Mouse (Mus musculus): ENCODE data around the gene Sdc3. TPM values are rescaled to one million over a fixed set of nuclear protein-coding genes. Genes with fewer than 3 reads are reported as not detected.

Gene Sdc3
- total RNA-seq (2021): 10 to 100 TPM; 27.5 to 38.6 TPM
- long read RNA-seq, experiment 1, full-length matches to known transcripts: 27 of 52 reads
- long read RNA-seq, experiment 1, partial matches to known transcripts: 5 of 52 reads
- long read RNA-seq, experiment 1, other reads (novel, unspliced or antisense): 20 of 52 reads
- long read RNA-seq, experiment 2, full-length matches to known transcripts: 21 of 29 reads
- long read RNA-seq, experiment 2, partial matches to known transcripts: 2 of 29 reads
- long read RNA-seq, experiment 2, other reads (novel, unspliced or antisense): 6 of 29 reads

DNA sequence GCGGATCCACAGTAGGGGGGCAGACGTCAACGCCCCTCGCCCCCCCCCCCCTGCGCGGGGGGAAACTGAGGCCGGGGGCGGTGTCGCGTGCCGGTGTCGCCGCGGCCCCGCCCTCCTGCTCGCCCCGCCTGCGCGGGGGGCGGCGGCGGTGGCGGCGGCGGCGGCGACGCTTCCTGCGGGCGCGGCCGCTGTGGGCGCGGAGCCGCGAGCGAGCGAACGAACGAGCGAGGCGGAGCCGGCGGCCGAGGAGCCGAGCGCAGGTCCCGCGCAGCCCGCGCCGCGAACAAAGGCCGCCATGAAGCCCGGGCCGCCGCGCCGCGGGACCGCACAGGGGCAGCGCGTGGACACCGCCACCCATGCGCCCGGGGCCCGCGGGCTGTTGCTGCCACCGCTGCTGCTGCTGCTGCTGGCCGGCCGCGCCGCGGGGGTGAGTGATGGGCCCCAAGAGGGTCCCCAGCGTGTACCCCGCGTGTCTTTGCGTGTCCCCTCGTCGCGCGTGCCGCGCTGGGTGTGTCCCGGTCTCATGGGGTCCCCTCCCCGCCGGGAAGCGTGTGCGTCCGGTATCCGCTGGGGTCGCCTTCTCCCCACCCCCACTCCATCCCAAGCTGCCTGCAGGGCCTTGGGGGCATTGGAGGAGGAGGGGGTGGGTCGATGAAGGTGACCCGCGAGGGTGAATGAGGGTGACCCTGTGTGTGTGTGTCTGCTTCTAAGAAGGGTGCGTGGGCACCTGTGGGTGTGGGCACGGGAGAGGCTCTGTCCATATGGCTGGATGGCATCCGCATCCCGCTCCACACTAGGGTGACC, at the start of gene Sdc3:
Sdc3 (plus strand) TSS at position 162 of the 804 bp plus-strand sequence.
- peak; percentile 53 for DNase-seq

DNA sequence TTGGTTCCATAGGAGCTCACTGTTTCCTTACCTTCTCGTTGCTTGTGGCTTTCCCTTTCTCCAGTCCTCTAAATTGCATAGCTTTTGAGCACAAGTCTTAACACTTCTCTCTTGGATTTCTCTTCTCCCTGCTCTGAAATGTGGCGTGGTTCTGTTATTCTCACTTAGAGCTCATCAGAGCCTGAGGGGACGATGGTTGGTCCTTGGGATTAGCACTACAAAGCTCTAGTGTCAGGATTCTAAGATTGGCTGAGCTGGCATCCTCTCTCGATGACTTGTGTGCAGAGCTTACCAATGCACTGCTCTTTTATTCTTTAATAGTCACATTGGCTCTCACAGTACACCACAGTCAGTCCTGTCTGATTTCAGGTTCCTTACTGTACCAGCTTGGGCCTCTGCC, 48.3 kb upstream of the Sdc3 start:
- DNase-seq: no peak

DNA sequence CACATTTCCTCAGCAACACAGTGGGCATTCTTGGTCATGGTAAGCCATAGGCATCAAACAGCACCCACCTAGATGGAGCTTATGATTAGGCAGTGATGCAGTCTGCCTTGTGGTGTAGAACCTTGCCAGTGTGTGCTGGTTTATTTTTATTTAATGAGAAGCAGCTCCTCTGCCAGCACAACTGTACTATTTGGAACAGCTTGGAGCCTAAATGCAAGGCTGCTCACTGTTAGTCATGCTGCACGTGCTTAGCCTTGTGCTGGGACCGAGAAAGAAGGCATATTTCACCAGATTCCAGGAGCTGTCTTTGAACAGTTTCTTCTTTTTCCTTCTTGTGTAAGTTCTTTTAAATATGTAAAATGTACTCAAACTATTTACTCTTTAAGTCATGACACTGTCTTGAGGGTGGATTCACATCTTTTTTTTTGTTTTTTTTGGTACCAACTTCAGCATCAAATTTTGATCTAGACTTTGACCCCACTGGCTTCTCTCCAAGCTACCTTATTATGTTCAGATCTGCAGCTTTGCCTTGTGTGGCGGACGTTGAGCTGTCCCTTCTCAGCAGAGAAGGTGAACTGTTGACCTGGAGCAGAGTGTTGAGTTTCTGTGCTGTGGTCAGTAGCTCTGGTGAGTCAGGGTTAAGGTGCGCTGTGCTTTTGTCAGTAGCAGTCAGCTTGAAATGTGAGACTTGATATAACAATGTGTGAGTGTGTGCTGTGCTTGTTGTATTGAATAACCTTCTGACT, 46.6 kb upstream of the Sdc3 start:
- DNase-seq: no peak

DNA sequence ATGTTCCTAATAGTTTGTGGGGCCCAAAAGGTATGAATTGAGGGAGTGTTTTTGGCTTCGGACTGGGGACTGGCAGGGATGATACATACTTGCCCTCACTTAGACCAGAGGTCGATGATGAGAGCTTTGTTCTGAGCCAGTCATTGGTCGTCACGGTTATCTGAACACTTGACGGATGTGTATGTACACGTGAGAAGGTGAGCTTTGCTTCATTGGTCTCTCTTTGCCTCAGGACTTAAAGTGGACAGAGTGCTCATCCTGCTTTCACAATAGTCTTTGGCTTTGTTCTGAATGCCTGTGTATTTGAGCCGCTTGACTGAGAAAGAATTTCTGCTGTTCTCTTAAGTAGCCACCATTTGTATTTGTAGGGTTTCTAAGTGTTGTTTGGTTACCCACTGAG, 42.8 kb upstream of the Sdc3 start:
- DNase-seq: no peak

DNA sequence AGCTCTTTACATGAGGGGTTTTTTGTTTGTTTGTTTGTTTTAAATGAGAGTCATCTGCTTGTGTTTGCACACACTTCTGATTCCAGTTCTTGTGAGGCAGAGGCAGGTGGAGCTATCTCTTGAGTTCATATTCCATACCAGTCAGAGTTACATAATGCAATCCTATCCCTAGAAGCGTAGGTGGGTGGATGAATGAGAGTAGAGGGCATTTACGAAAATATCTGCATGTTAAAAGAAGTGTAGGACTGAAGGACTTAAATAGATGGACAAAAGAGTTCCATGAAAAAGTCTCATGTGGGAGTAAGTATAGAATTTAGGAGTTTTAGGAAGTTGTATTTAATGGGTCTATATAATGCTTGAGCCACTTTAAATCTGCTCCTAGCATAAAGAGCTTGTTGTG, 40.4 kb upstream of the Sdc3 start:
- DNase-seq: no peak

DNA sequence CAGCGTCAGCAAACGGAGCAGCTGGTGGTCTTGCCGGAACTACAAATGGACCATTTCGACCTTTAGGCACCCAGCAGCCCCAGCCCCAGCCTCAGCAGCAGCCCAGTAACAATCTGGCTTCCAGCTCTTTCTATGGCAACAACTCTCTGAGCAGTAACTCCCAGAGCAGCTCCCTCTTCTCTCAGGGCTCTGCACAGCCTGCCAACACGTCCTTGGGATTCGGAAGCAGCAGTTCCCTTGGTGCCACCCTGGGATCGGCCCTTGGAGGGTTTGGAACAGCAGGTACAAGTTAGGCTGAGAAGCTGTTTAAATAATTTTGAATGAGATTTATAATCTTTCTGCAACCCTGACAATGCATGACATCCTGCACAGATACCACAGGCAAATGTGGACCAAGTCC, 39.7 kb upstream of the Sdc3 start:
- DNase-seq: no peak

DNA sequence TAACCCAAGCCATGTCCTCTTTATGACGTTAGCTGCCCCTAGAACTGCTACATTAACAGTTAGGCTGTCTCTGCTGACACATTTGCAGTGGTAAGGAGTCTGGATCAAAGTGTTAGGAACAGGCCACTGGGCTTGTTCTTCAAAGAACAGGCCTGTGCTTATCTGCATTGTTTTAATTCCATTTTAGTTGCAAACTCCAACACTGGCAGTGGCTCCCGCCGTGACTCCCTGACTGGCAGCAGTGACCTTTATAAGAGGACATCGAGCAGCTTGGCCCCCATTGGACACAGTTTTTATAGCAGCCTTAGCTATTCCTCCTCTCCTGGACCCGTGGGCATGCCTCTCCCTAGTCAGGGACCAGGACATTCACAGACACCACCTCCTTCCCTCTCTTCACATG, 38.6 kb upstream of the Sdc3 start:
- DNase-seq: no peak

DNA sequence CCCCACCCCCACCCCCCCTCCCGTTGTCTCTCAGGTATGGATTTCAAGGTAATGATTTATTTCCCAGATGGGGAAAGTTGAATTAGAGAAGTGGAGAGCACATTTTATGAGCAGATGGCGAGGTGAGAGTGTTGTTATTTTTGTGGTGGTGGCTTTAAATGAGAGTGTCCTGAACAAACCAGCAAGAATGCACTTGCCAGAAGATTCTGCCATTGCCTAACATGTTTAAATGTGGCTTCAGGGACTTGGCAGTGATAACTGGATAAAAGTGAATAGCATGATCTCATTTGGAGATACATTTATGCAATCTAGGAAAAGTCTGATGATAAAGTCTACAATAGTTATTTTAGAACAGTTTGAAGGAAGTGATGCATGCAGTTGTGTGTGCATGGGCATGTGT, 37.6 kb upstream of the Sdc3 start:
- DNase-seq: no peak

DNA sequence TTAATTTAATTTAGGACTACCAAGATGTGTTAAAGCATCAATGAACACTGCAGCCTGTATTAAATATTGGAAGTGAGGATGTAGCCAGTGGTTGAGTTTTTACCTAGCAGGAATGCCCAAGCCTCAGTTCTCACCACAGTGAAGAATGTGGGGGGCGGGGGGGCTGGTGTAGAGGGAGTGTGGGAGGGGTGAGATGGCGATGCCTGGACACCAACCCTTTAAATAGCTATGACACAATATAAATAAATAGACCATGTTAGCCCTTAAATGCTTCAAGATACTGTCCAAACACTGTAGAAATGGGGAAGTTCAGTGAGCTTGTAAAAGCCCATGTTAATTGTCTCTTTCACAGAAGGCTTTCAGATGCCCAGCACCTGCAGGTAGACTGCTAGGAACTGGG, 32.5 kb upstream of the Sdc3 start:
- no peak for DNase-seq

DNA sequence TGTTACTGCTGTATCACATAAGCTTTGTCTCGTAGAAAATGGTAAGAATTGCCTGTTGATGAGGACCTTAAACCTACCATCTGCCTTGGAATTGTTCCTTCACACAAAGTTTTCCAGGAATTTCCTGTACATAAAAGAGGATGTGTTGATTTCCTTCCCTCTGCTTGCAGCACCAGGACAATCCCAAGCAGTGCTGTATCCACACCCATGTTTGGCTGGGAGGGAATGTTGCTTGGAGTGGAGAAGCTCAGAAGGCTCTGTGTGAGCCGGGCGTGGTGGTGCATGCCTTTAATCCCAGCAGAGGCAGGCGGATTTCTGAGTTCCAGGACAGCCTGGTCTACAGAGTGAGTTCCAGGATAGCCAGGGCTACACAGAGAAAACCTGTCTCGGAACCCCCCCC, 30.5 kb upstream of the Sdc3 start:
- DNase-seq: no peak

DNA sequence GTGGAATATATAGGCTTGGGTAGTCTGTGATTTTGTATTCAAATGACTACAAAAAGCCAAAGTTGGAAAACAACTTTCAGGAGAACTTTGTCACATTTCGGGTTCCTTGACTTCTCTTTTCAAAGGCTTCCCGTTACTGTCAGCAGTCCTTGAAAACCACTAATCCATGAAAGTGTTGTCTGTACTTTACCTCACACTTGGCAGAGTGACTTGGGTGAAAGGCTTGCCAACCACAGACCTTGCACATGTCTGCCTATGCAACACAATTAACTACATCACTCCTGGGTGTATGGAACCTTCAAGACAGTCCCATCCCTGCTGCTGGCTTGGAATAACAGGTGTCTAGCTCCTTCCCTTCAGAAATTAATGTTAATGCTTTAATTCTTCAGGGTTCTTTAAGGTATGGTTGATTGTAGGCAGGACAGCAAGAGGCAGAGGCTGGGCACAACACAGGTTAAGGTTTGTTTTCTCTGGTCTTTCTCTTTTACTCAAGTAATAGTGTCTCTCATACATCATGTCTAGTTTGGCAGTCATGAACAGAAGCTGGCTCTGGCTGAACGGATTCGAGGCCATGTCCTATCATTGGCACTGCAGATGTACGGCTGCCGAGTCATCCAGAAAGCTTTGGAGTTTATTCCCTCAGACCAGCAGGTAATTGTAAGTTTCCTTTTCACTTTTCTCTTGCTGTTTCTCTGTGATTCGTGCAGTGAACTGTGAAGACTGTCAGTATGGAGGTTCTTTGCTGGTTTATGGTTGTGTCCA, 26.8 kb upstream of the Sdc3 start:
- no peak for DNase-seq

DNA sequence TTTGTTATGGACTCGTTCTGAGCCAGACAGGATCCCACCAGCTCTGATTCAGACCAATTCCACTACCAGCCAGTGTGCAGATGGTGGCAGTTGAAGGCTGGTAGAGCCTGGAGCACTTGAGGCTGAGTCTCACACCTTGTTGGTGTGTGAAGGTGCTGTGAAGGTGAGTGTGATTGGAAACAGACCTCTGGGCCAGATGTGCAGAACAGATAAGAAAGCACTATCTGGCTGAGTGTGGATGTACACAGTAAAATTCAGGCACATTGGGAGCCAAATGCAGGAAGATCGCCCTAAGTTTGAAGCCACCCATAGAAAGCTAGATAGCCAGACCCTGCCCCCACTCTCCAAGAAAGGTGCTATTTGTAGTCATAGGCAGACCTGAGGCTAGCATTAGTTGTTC, 25.9 kb upstream of the Sdc3 start:
- no peak for DNase-seq

DNA sequence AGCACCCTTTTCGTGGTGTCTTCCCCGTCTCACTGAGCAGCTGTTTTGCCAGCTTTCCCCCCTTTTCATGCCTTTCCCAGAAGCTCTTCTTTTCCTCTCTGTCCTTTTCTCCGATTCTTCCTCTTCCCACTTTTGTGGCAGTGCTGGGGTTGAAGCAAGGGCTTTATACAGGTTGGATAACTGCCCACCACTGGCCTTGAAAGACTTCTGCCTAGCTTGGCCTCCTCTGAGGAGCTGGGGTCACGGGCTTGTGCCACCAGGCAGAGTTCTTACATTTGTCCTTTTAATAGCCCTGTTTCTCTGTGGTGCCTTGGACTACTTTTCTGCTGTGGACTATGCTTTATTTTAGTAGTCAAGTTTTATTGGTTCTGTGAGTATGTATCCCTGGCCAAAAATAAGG, 25.4 kb upstream of the Sdc3 start:
- no peak for DNase-seq

DNA sequence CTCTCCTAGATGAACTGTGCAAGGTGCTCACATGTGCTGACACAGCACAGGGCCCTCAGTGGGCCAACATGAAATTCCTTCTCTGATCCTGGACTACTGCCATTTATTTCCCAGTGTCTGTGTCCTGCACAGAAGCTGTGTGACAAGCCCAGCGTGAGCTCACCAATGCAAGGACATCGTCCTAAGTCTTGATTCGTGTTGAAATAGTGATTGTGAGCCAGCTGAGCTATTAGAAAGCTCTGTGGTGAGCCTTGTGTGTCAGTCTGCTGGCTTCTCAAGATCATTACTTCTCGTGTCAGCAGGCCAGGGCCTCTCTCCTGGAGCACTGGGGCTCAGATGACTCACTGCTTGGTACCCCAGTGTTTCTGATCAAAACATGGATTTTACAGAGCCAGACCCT, 18.4 kb upstream of the Sdc3 start:
- DNase-seq: no peak

DNA sequence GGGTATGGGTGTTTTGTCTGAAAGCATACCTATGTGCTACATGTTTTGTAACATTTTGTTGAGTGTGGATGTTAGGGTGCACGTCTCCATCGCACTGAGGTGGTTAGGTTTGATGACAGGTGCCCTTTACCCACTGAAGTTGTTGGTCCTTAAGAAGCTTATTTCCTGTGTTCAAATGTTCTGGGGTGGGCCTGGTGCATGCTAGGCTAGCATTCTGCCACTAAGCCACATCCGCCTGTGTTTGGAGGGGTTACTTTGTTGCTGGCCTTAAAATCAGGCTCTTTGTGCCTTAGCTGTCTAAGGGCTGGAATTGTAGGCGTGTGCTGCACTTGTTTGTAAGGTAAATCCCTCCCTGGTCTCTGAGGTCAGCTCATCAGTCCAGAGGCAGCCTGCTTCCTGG, 17.5 kb upstream of the Sdc3 start:
- no peak for DNase-seq

DNA sequence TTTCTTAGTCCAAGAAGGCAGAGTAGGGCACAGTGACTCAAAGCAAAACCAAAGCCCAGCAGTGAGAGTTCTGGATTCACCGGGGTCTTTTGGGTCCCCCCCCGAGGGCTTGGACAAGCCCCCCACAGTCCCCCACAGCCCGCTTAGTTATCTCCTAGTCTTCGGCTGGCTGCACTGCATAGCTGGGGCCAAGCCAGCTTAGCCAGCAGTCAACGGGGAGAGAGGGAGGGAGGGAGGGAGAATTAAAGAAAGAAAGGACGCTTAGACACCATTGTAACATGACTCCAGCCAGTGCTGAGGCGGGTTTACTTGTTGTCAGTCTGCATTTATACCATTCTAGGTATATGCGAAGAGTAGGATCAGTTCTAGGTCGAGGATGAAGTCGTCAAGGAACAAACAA, 14.7 kb upstream of the Sdc3 start:
- no peak for DNase-seq

DNA sequence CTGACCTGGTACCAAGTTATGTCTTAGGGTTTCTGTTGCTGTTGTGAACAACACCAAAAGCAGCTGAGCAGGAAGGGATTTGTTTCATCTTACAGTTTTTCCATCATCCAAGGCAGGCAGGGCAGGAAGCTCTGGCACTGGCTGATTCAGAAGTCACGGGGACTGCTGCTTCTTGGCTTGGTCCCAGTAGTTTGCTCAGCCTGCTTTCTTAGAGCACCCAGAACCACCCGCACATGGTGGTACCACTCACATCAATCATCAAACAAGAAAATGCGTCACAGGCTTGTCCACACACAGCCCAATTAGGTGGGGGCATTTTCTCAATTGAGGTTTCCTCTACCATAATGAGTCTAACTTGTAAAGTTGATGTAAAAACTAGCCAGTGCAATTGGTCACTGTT, 13.3 kb upstream of the Sdc3 start:
- no peak for DNase-seq

DNA sequence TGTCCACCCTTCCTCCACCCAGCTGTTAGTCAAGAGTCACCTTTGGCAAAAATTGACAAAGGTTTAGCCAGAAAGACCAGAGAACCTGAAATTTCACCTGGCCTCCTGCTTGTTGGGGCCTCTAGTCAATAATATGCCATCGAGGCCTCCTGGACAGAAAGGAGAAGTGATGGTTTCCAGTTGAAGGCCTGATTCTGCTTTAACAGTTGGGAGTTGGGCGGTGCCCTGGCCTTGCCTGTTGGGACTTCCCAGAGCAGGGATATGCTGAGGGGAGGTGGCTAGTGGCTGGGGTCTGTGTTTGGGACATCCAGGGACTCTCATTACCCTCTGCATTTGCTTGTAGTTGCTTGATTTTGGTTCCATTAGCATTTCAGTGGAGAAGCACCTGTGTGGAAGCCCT, 9.8 kb upstream of the Sdc3 start:
- DNase-seq: no peak

DNA sequence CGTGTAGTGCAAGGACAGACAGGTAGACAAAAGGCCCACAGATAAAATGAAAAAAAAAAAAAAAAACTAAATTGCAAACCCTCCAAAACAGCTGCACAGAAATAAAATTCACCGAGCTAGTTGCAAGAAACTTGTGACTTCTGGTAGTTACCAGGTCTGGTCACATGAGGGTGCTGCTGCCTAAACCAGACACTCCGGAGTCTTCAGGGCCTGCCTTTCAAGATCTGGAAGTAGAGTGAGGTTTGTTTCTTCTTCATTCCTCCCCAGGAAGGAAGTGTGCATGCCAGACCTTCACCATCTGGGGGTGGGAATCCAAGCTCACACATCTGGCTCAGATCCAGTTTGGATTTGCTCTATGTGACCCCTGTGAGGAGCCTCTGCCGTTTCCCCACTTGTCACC, 7.6 kb upstream of the Sdc3 start:
- peak; percentile 69 for DNase-seq

DNA sequence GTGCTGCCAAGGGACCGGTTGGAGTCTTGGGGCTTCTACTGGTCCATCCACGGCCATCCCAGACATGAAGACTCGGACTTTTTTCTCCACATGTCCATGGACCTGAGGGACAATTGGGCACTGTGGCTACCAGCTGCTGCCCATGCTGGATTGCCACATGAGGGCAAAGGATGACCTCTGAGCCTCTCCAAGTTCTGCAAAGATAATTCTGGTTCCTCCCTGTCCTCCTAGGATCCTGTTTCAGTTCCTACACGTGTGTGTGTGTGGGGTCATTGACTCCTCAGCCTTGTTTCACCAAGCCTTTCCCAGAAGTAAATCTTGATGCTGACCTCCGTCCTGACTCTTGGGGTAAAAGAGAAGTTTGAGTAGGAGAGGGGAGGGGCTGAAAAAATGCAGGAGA, 4.8 kb upstream of the Sdc3 start:
- DNase-seq: no peak

DNA sequence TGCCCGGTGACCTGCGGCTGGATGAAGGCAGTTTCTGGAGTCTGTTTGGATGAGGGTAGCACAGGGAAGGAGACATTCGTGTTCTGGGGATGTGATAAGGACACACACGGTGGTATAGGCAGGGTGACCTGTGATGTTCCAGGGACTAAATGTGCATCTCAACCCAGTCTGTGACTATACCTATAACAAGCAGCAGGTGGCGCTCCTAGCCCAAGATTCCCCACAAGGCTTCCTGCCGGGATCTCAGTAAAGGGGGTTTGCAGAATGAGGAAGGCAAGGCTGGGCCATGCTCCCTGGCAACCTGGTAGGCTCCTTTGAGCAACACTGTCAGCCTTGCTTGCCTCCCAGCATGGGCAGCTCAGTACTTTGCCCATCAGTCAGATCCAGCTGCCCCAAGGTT, 2.2 kb upstream of the Sdc3 start:
- DNase-seq: peak; percentile 80

DNA sequence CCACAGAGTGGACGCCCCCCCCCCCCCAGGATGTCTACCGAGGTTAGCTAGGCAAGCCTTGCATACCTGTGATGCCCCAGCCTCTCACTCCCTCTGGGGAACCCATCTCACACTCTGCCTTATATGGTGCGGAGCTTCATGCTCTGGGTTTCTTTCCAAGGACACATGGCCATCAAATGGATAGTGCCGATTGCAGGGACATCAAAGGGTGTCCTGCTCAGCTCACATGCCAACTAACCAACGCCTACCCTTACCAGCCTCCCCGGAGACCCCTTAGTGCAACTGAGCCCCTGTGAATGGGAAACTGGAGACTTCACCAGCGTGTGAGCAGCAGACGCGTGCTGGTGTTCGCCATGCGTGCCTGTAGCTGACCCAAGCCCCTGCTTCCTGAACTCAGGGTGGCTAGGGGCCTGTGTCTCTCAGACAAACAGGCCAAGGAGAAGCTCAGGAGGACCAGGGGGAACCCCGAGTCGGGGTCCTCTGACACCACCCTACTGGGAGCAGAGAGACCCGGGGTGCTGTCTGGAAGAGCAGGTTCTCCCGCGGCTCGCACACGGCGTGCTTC, 444 bp upstream of the Sdc3 start:
- peak; percentile 24 for DNase-seq

DNA sequence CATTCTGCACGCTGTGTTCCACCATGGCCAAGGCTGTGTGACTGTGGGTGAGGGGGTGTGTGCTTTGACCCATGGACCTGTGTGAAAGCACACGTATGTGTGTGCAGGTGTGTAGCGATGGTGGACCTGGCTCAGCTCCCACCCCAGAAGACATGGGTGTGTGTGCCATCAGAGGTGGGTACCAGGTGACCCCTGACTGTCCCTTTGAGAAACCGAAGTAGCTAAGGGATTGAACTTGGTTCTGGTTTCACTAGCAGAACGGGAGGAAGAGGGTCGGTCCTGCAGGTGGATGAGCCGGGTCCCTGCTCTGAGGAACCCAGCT, 804 bp downstream of the Sdc3 start:
- DNase-seq: no peak
